Mouse (Mus musculus) heart, adult 2 months (tissue): Measurements from ENCODE around the gene Kcnn4. TPM values are rescaled to one million over a fixed set of nuclear protein-coding genes. Genes with fewer than 3 reads are reported as not detected.
A peak's percentile ranks its signal among the peaks of the same experiment; 100 is the strongest.

Source experiments
- DNase-seq, 2 experiments: peaks; one replicate each; pipeline ENCODE4 v3.0.0; 2021
- H3K27ac ChIP-seq: fragments of 200-600 bp; 2 replicates; pipeline ENCODE4 v1.8.1; 2022
- H3K27me3 ChIP-seq: fragments of 200-500 bp; 2 replicates; pipeline ENCODE4 v1.6.1; 2012; ENCODE audit warnings: mild to moderate bottlenecking, low read length, inconsistent platforms, mixed read lengths; ENCODE audit not compliant: control insufficient read depth, insufficient read depth
- H3K36me3 ChIP-seq: fragments of 200-500 bp; 2 replicates; pipeline ENCODE4 v1.6.1; 2012; ENCODE audit warnings: low read length, inconsistent platforms; ENCODE audit not compliant: control insufficient read depth, insufficient read depth
- H3K4me1 ChIP-seq: fragments of 200-500 bp; 2 replicates; pipeline ENCODE4 v1.6.1; 2011; ENCODE audit warnings: low read length; ENCODE audit not compliant: control insufficient read depth, insufficient read depth
- H3K4me3 ChIP-seq: fragments of 200-600 bp; 2 replicates; pipeline ENCODE4 v1.8.1; 2022
- H3K79me2 ChIP-seq: fragments of 200-500 bp; replicated peaks from 2 replicates; pipeline ENCODE4 v1.6.1; 2012; ENCODE audit warnings: mild to moderate bottlenecking, inconsistent platforms, low read length, moderate library complexity, mixed read lengths; ENCODE audit not compliant: control insufficient read depth, insufficient read depth
- H3K9ac ChIP-seq: fragments of 200-500 bp; 2 replicates; pipeline ENCODE4 v1.6.1; 2012; ENCODE audit warnings: low read depth, mild to moderate bottlenecking, control low read depth, inconsistent platforms, low read length, mixed read lengths
- CTCF ChIP-seq: fragments of 200-600 bp; IDR thresholded peaks from 2 replicates; pipeline ENCODE4 v1.8.1; 2022; ENCODE audit warnings: antibody characterized with exemption, mild to moderate bottlenecking, moderate library complexity
- EP300 ChIP-seq: fragments of 200-500 bp; IDR thresholded peaks from 2 replicates; pipeline ENCODE4 v1.6.1; 2011; ENCODE audit warnings: low read depth, low read length, control low read depth; ENCODE audit not compliant: insufficient read depth
- POLR2A ChIP-seq: fragments of 200-500 bp; IDR thresholded peaks from 2 replicates; pipeline ENCODE4 v1.6.1; 2011; ENCODE audit warnings: mild to moderate bottlenecking, low read depth, low read length, control low read depth; ENCODE audit not compliant: insufficient read depth
- WGBS: fragments of 180-500 bp; shearing (Covaris S2); methylation state at CpG from one replicate; pipeline ENCODE4 v1.1.7; 2018; 5-methylcytosine and 5-hydroxymethylcytosine counted together
- intact Hi-C: fragments of 180-260 bp; cut with DNase I; formaldehyde crosslinking; loops from one replicate; pipeline ENCODE4 v1.15.1; 2025
- polyA plus RNA-seq: library from polyadenylated mRNA; depleted of rRNA; stranded (reverse); fragments of >200 nt; gene quantifications from 2 replicates; pipeline ENCODE4 v1.2.3, GENCODE M21; 2012
- total RNA-seq, 2 experiments: library from RNA; stranded (reverse); gene quantifications; 2 replicates each; pipeline ENCODE4 v1.2.3; 2021

Gene Kcnn4
- total and polyA plus RNA-seq, 3 experiments, result 0.91 to 1.9 (median 1.1) TPM

DNA sequence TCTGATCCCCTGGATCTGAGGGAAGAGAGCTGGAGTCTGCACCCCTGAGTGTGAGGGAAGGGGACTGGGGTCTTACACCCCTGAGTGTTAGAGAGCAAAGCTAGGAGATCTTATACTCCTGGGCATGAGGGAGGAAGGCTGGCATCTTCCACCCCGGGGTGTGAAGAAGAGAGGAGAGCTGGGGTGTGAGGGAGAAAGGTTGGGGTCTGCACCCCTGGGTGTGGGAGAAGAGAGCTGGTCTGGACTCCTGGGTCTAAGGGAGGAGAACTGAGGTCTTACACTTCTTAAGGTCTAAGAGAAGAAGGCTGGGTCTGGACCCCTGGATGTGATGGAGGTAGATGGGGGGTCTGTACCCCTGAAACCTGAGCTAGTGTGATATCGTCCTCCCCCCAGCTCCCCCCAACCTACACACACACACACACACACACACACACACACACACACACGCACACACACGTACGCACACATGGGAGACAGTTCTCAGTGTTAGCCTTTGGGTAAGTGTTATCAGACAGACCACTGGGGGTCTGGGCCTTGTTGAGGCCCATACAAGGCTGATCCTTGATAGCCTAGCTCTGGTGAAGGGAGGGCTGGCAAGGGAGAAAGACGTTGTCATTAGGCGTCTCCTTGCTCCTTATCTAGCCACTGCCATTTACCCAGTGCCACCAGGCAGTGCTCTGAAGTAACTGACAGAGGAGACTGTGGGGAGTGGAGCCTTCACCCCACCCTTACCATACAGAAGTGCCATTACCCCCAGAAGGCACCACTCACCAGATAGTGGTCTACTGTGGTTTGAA, 1.1 kb downstream of the Kcnn4 start:
- H3K27me3 ChIP-seq, result no peaks in the 10 kb centered on the region
- intact Hi-C loops, result no loop called here
- TF ChIP-seq POLR2A, result no peak
- TF ChIP-seq EP300, result no peak
- TF ChIP-seq CTCF, result no peak
- no peaks in the 10 kb centered on the region for H3K79me2 ChIP-seq
- no peak overlapping the region for H3K9ac ChIP-seq
- no peak overlapping the region for H3K4me3 ChIP-seq
- DNase-seq, result no peak
- H3K4me1 ChIP-seq, result peaks cover 4% of the 10 kb centered on the region
- no peaks in the 10 kb centered on the region for H3K36me3 ChIP-seq
- 72% methylated on average over 7 of the region's 7 CpGs for WGBS
- H3K27ac ChIP-seq, result no peak overlapping the region

- H3K79me2 ChIP-seq, result no peaks in the 10 kb centered on the region
- no peak overlapping the region for H3K9ac ChIP-seq
- TF ChIP-seq CTCF (no peak), POLR2A (no peak), EP300 (no peak)
- H3K4me3 ChIP-seq, result no peak overlapping the region
- H3K27me3 ChIP-seq, result no peaks in the 10 kb centered on the region
- no peak overlapping the region for H3K27ac ChIP-seq
- no peak for DNase-seq
- H3K36me3 ChIP-seq, result no peaks in the 10 kb centered on the region
- H3K4me1 ChIP-seq, result peaks cover 4% of the 10 kb centered on the region
- WGBS, result 67% methylated on average over 3 of the region's 3 CpGs
- intact Hi-C loops, result no loop called here
Observed at GRCm38 (mm10) chr7:24371809-24372145, 1.7 kb downstream of the Kcnn4 start.

- Histone ChIP-seq H3K4me1 (peaks cover 4% of the 10 kb centered on the region), H3K27me3 (peaks cover under 1% of the 10 kb centered on the region; the same call in 1 of the 2 replicates), H3K9ac (no peak overlapping the region), H3K27ac (no peak overlapping the region), H3K4me3 (no peak overlapping the region), H3K36me3 (no peaks in the 10 kb centered on the region), H3K79me2 (no peaks in the 10 kb centered on the region)
- TF ChIP-seq POLR2A (no peak), EP300 (no peak), CTCF (no peak)
- DNase-seq, result peak in 1 of 2 experiments; percentile 44
- intact Hi-C loops, result no loop called here
- 49% methylated on average over 11 of the region's 11 CpGs for WGBS
Observed at GRCm38 (mm10) chr7:24372300-24372699, 2.2 kb downstream of the Kcnn4 start.

GRCm38 (mm10) chr7:24372786-24373185, 2.7 kb downstream of the Kcnn4 start:
- no peak overlapping the region for H3K9ac ChIP-seq
- intact Hi-C loops, result no loop called here
- no peaks in the 10 kb centered on the region for H3K36me3 ChIP-seq
- no peak overlapping the region for H3K27ac ChIP-seq
- no peak for DNase-seq
- H3K27me3 ChIP-seq, result peaks cover 3% of the 10 kb centered on the region
- H3K79me2 ChIP-seq, result no peaks in the 10 kb centered on the region
- H3K4me3 ChIP-seq, result no peak overlapping the region
- no peak for TF ChIP-seq CTCF
- TF ChIP-seq POLR2A, result no peak
- TF ChIP-seq EP300, result no peak
- H3K4me1 ChIP-seq, result peaks cover 4% of the 10 kb centered on the region
- WGBS, result 42% methylated on average over 4 of the region's 4 CpGs

- DNase-seq, result peak; percentile 55 to 71
- intact Hi-C loops, result no loop called here
- WGBS, result 21% methylated on average over 20 of the region's 20 CpGs
- H3K27me3 ChIP-seq, result peaks cover 3% of the 10 kb centered on the region
- H3K9ac ChIP-seq, result no peak overlapping the region
- no peaks in the 10 kb centered on the region for H3K79me2 ChIP-seq
- peaks cover 4% of the 10 kb centered on the region for H3K4me1 ChIP-seq
- H3K4me3 ChIP-seq, result no peak overlapping the region
- no peak overlapping the region for H3K27ac ChIP-seq
- H3K36me3 ChIP-seq, result no peaks in the 10 kb centered on the region
- TF ChIP-seq CTCF (no peak), POLR2A (no peak), EP300 (no peak)
Observed at GRCm38 (mm10) chr7:24373538-24374379, 3.7 kb downstream of the Kcnn4 start.

GRCm38 (mm10) chr7:24376456-24376855, 6.4 kb downstream of the Kcnn4 start:
- intact Hi-C loops, result no loop called here
- 86% methylated on average over 8 of the region's 8 CpGs for WGBS
- no peak overlapping the region for H3K9ac ChIP-seq
- TF ChIP-seq EP300 (no peak), POLR2A (no peak), CTCF (no peak)
- H3K27me3 ChIP-seq, result peaks cover 3% of the 10 kb centered on the region
- no peak overlapping the region for H3K27ac ChIP-seq
- H3K4me1 ChIP-seq, result peaks cover 4% of the 10 kb centered on the region
- H3K4me3 ChIP-seq, result no peak overlapping the region
- no peaks in the 10 kb centered on the region for H3K79me2 ChIP-seq
- no peak for DNase-seq
- no peaks in the 10 kb centered on the region for H3K36me3 ChIP-seq
